Mouse (Mus musculus) adrenal gland, postnatal 10 days (tissue): ENCODE data around the gene Fgfbp3. TPM values are rescaled to one million over a fixed set of nuclear protein-coding genes. Genes with fewer than 3 reads are reported as not detected.
"Not testable (repeated sequence)": the region's sequence is repeated elsewhere in the genome, so short reads cannot be mapped to it uniquely, and the experiment has no call there.

ENCODE experiments used
- DNase-seq: peaks from one replicate; pipeline ENCODE4 v3.0.0; 2021; ENCODE audit warnings: mixed read lengths
- long read RNA-seq, 2 experiments: library from polyadenylated mRNA; stranded (forward); transcript quantifications; one replicate each; pipeline ENCODE4 v2.0.0; 2021
- total RNA-seq, 2 experiments: library from RNA; stranded (reverse); gene quantifications; 2 replicates each; pipeline ENCODE4 v1.2.3; 2021

Gene Fgfbp3
- total RNA-seq = 1 to 10 TPM; 3.3 to 4.0 TPM
- long read RNA-seq, experiment 1, partial matches to known transcripts = 19 of 19 reads
- long read RNA-seq, experiment 1, other reads (novel, unspliced or antisense) = 0 of 19 reads
- long read RNA-seq, experiment 2, partial matches to known transcripts = 10 of 11 reads
- long read RNA-seq, experiment 2, other reads (novel, unspliced or antisense) = 0 of 11 reads

- no peak for DNase-seq
Observed at GRCm38 (mm10) chr19:36919466-36919865, at the start of gene Fgfbp3. TSS of gene Fgfbp3 (minus strand) at chr19:36919615.

GRCm38 (mm10) chr19:36962544-36963260 is 43.3 kb upstream of the Fgfbp3 start:
- not testable (repeated sequence) for DNase-seq

GRCm38 (mm10) chr19:36961320-36961719 is 41.9 kb upstream of the Fgfbp3 start:
- DNase-seq = no peak

- DNase-seq = no peak
Observed at GRCm38 (mm10) chr19:36958331-36958730, 38.9 kb upstream of the Fgfbp3 start.

GRCm38 (mm10) chr19:36953637-36954206 is 34.3 kb upstream of the Fgfbp3 start:
- DNase-seq = no peak

GRCm38 (mm10) chr19:36940064-36940463 is 20.6 kb upstream of the Fgfbp3 start:
- DNase-seq = no peak

- no peak for DNase-seq
Observed at GRCm38 (mm10) chr19:36938008-36938407, 18.6 kb upstream of the Fgfbp3 start.

GRCm38 (mm10) chr19:36936285-36936684 is 16.9 kb upstream of the Fgfbp3 start:
- no peak for DNase-seq

- DNase-seq = no peak
Observed at GRCm38 (mm10) chr19:36932613-36933012, 13.2 kb upstream of the Fgfbp3 start.

- DNase-seq = no peak
Observed at GRCm38 (mm10) chr19:36932097-36932496, 12.7 kb upstream of the Fgfbp3 start.

GRCm38 (mm10) chr19:36929816-36930215 is 10.4 kb upstream of the Fgfbp3 start:
- no peak for DNase-seq

- no peak for DNase-seq
Observed at GRCm38 (mm10) chr19:36927800-36928361, 8.5 kb upstream of the Fgfbp3 start.

GRCm38 (mm10) chr19:36926553-36927236 is 7.3 kb upstream of the Fgfbp3 start:
- no peak for DNase-seq

- peak; percentile 89 for DNase-seq
Observed at GRCm38 (mm10) chr19:36925671-36926552, 6.5 kb upstream of the Fgfbp3 start, which contains the start of gene Btaf1. TSS of gene Btaf1 (plus strand) at chr19:36926079.

- DNase-seq = no peak
Observed at GRCm38 (mm10) chr19:36922936-36923335, 3.5 kb upstream of the Fgfbp3 start.

- no peak for DNase-seq
Observed at GRCm38 (mm10) chr19:36922015-36922414, 2.6 kb upstream of the Fgfbp3 start.

- peak; percentile 88 for DNase-seq
Observed at GRCm38 (mm10) chr19:36918441-36919301, 744 bp downstream of the Fgfbp3 start.

- no peak for DNase-seq
Observed at GRCm38 (mm10) chr19:36916876-36917389, 2.5 kb downstream of the Fgfbp3 start.

- no peak for DNase-seq
Observed at GRCm38 (mm10) chr19:36916206-36916605, 3.2 kb downstream of the Fgfbp3 start.

- DNase-seq = no peak
Observed at GRCm38 (mm10) chr19:36913064-36913463, 6.4 kb downstream of the Fgfbp3 start.
